Mouse (Mus musculus) c-Kit-positive CD71-positive TER-119-positive erythroid progenitor cells, embryonic 14.5 days (primary cell): ENCODE measurements around the gene Fam229b.

Experiments used
- DNase-seq: peaks from one replicate; pipeline ENCODE4 v3.0.0-alpha.2; 2013; ENCODE audit warnings: low spot score

The Fam229b gene

DNA sequence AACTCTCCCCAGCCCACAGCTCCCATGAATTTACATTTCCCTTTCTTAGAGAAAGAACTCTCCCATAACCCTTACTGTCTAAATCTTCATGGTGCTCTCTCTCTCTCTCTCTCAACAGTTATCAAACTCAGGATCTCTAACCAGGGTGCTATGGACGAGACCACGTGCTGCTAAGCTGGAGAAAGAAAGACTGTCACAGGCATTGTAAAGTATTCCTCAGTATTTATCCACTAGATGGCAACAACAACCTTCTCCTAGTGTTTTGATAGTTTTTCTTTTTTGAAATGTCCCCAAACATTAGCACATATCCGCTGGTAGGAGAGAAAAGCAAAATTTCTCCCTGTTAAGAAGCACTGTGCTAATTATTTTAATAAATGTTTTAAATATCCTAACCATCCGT, 12.3 kb downstream of the Fam229b start:
- no peak for DNase-seq

- DNase-seq: no peak
Measured at GRCm38 (mm10) chr10:39109489-39109874, 24.2 kb downstream of the Fam229b start.

DNA sequence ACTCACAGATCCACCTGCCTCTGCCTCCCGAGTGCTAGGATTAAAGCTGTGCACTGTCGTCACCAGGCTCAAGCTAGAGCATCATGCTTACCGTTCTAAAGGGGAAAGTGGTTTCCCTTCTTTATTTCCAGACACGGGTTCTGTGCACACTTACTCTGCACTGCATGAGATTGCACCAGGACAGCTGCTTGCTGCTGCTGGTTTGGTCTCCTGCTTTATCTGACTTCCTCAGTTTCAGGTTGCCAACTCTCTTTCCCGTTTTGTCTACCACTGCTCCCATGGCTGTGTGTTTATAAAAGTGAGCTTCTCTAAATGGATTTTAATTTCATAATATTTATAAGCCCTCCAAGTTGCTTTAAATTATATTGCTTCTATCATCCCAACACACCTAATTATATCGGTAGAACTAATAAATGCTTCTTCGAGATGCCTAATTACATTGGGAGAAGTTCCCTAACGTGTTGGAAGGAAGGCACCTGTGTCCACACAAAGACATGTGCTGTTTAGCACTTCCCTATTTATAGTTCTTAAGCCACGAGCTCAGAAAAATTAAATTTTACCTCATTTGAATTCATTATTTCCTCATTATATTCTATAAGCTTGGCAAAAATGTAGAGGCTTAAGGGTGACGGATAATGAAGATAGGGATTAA, 24.8 kb downstream of the Fam229b start:
- DNase-seq: no peak

- no peak for DNase-seq
Measured at GRCm38 (mm10) chr10:39106935-39107334, 26.8 kb downstream of the Fam229b start.

- DNase-seq: no peak
Measured at GRCm38 (mm10) chr10:39106413-39106812, 27.3 kb downstream of the Fam229b start.

GRCm38 (mm10) chr10:39104803-39105449, 28.8 kb downstream of the Fam229b start:
- no peak for DNase-seq

DNA sequence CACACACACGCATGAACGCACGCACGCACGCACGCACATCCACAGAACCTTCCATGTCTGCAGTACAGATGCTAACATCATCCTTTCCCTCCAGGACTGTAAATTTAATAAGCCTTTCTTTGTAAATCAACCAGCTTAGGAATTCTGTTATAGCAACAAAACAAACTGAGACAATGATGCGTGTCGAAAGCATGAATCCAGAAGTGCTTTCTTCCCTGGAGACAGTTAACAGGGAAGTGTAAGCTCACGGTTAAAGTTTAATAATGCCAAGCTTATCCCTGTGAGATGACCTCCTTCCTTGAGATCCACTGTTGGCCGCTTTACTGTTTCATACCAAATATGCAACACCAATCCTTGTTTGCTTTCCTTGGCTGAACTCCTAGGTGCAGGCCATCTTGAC, 35.0 kb downstream of the Fam229b start:
- no peak for DNase-seq

DNA sequence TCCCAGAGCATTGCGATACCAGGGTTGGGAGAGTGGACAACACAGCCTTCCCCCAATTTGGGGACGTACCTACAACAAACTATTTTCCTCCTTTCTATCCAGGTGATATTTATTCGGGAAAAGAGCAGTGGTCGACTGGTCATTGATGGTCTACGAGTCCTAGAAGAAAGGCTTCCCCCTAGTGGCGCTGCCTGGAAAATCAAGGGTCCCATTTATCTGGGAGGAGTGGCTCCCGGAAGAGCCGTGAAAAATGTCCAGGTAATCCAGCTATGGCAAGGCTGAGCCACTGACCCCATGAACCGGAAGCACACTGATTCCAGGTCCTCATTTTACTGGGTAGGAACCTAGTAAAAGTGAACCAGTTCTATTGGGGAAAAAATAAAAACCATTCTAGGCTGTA, 36.7 kb downstream of the Fam229b start:
- DNase-seq: peak; percentile 4

DNA sequence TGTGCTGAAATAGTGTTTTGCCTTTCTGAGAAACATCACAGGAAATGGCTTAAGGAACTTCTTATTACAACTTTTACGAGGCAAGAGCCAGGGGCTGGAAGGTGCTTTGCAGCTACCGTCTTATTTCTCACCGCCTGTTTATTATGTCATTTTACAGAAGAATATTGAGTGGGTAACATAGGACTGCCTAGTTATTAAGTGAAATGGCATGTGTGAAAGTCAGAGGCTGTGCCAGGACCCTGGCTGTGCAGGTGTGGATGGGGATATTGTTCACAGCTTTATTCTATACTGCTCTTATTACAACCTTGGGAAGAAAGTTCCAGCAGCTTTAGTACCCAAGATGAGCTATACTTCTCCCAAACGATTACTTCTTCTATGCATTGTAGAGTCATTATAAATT, 61.7 kb downstream of the Fam229b start:
- DNase-seq: no peak
